Mouse (Mus musculus) layer of hippocampus, adult 2 months (tissue): ENCODE data around the gene Klre1. TPM values are rescaled to one million over a fixed set of nuclear protein-coding genes. Genes with fewer than 3 reads are reported as not detected.
"Not testable (repeated sequence)": the region's sequence is repeated elsewhere in the genome, so short reads cannot be mapped to it uniquely, and the experiment has no call there.

ENCODE experiments used
- DNase-seq, 2 experiments: peaks; one replicate each; pipeline ENCODE4 v3.0.0; 2022; ENCODE audit warnings: low spot score in 2 of 2
- H3K27ac ChIP-seq: fragments of 200-600 bp; 2 replicates; pipeline ENCODE4 v1.8.1; 2022
- H3K4me3 ChIP-seq: fragments of 200-600 bp; 2 replicates; pipeline ENCODE4 v1.8.1; 2022; ENCODE audit warnings: mild to moderate bottlenecking
- CTCF ChIP-seq: fragments of 200-600 bp; conservative IDR thresholded peaks from 2 replicates; pipeline ENCODE4 v1.8.1; 2022; ENCODE audit warnings: antibody characterized with exemption, mild to moderate bottlenecking, moderate library complexity
- total RNA-seq, 2 experiments: library from RNA; stranded (reverse); gene quantifications; 2 replicates each; pipeline ENCODE4 v1.2.3; 2021

Gene Klre1
- total RNA-seq, 2 experiments from 2014 or later = not detected

GRCm38 (mm10) chr6:129547277-129547676 lies 30.4 kb upstream of the Klre1 start:
- Histone ChIP-seq H3K27ac (no peak overlapping the region), H3K4me3 (no peak overlapping the region)
- no peak for DNase-seq
- TF ChIP-seq CTCF = no peak

GRCm38 (mm10) chr6:129548009-129548408 lies 29.7 kb upstream of the Klre1 start:
- Histone ChIP-seq H3K27ac (no peak overlapping the region), H3K4me3 (no peak overlapping the region)
- no peak for DNase-seq
- no peak for TF ChIP-seq CTCF

GRCm38 (mm10) chr6:129557298-129558023 lies 20.2 kb upstream of the Klre1 start:
- Histone ChIP-seq H3K27ac (no peak overlapping the region), H3K4me3 (no peak overlapping the region)
- no peak for DNase-seq
- TF ChIP-seq CTCF = no peak

- DNase-seq = peak; percentile 58 to 77
- H3K27ac ChIP-seq = no peak overlapping the region
- no peak overlapping the region for H3K4me3 ChIP-seq
- peak; percentile 93 for TF ChIP-seq CTCF
Measured at GRCm38 (mm10) chr6:129558946-129559640, 18.6 kb upstream of the Klre1 start.

- no peak; the same call in none of the 2 replicates for TF ChIP-seq CTCF
- DNase-seq = no peak
- Histone ChIP-seq H3K4me3 (no peak overlapping the region), H3K27ac (no peak overlapping the region)
Measured at GRCm38 (mm10) chr6:129559641-129560027, 18.1 kb upstream of the Klre1 start.

GRCm38 (mm10) chr6:129565257-129565656 lies 12.4 kb upstream of the Klre1 start:
- H3K4me3 ChIP-seq = no peak overlapping the region
- no peak for DNase-seq
- TF ChIP-seq CTCF = no peak
- H3K27ac ChIP-seq = no peak overlapping the region

GRCm38 (mm10) chr6:129575315-129575714 lies 2.4 kb upstream of the Klre1 start:
- Histone ChIP-seq H3K27ac (no peak overlapping the region), H3K4me3 (no peak overlapping the region)
- TF ChIP-seq CTCF = peak; percentile 72
- DNase-seq = no peak

GRCm38 (mm10) chr6:129581274-129581673 lies 3.6 kb downstream of the Klre1 start:
- TF ChIP-seq CTCF = peak; percentile 82
- H3K27ac ChIP-seq = no peak overlapping the region
- no peak overlapping the region for H3K4me3 ChIP-seq
- peak in 1 of 2 experiments; percentile 14 for DNase-seq

GRCm38 (mm10) chr6:129581896-129582295 lies 4.2 kb downstream of the Klre1 start:
- H3K4me3 ChIP-seq = no peak overlapping the region
- no peak for DNase-seq
- no peak for TF ChIP-seq CTCF
- no peak overlapping the region for H3K27ac ChIP-seq

GRCm38 (mm10) chr6:129583014-129583413 lies 5.3 kb downstream of the Klre1 start:
- no peak for DNase-seq
- H3K4me3 ChIP-seq = no peak overlapping the region
- no peak overlapping the region for H3K27ac ChIP-seq
- TF ChIP-seq CTCF = no peak

GRCm38 (mm10) chr6:129591508-129591907 lies 13.8 kb downstream of the Klre1 start, which contains the start of gene Klrd1:
Gene Klrd1 (plus strand): TSS chr6:129591782.
- Histone ChIP-seq H3K27ac (no peak within 1 kb of the TSS), H3K4me3 (no peak within 1 kb of the TSS)
- no peak for DNase-seq
- TF ChIP-seq CTCF = no peak

GRCm38 (mm10) chr6:129608372-129608771 lies 30.7 kb downstream of the Klre1 start:
- Histone ChIP-seq H3K4me3 (no peak overlapping the region), H3K27ac (no peak overlapping the region)
- no peak for TF ChIP-seq CTCF
- DNase-seq = no peak

- no peak for TF ChIP-seq CTCF
- H3K4me3 ChIP-seq = no peak within 1 kb of the TSS
- no peak for DNase-seq
- H3K27ac ChIP-seq = no peak within 1 kb of the TSS
Measured at GRCm38 (mm10) chr6:129623735-129624134, 46.0 kb downstream of the Klre1 start, which contains the start of gene Klrk1. Gene Klrk1 (minus strand): TSS chr6:129623864.

GRCm38 (mm10) chr6:129631046-129631445 lies 53.3 kb downstream of the Klre1 start:
- not testable (repeated sequence) for H3K4me3 ChIP-seq, H3K27ac ChIP-seq, DNase-seq

Other genes starting within 250 kb of the Klre1 start
- not detected for gene 4922502D21Rik, start 246.1 kb upstream of the Klre1 start, total RNA-seq
- not detected for gene Clec12a, start 235.2 kb upstream of the Klre1 start, total RNA-seq
- gene Clec12b, start 192.0 kb upstream of the Klre1 start, total RNA-seq = not detected
- gene Clec1b, start 180.6 kb upstream of the Klre1 start, total RNA-seq = not detected
- not detected for gene Clec9a, start 169.0 kb upstream of the Klre1 start, total RNA-seq
- gene Clec1a, start 125.9 kb upstream of the Klre1 start, total RNA-seq = 1 to 10 TPM; 4.1 to 5.7 TPM
- gene Olr1, start 70.7 kb upstream of the Klre1 start, total RNA-seq = not detected
- not detected for gene Tmem52b, start 65.3 kb upstream of the Klre1 start, total RNA-seq
- gene Gabarapl1, start 44.7 kb upstream of the Klre1 start, total RNA-seq = 100 to 1,000 TPM; 675 to 689 TPM
- gene Klrd1, start 13.9 kb downstream of the Klre1 start, total RNA-seq = not detected
- gene Klrk1, start 46.0 kb downstream of the Klre1 start, total RNA-seq = not detected
- not detected for gene Klrc3, start 65.4 kb downstream of the Klre1 start, total RNA-seq
- not detected for gene Klrc2, start 82.8 kb downstream of the Klre1 start, total RNA-seq
- not detected for gene Klrc1, start 101.1 kb downstream of the Klre1 start, total RNA-seq
- not detected for gene Klri1, start 139.2 kb downstream of the Klre1 start, total RNA-seq
- gene Klri2, start 162.6 kb downstream of the Klre1 start, total RNA-seq = not detected
- gene Gm156, start 206.4 kb downstream of the Klre1 start, total RNA-seq = not detected